Mouse (Mus musculus) midbrain, embryonic 10.5 days (tissue): ENCODE data around the gene Gm20388. TPM values are rescaled to one million over a fixed set of nuclear protein-coding genes. Genes with fewer than 3 reads are reported as not detected.
A peak's percentile ranks its signal among the peaks of the same experiment; 100 is the strongest.

Source experiments
- DNase-seq: peaks from one replicate; pipeline ENCODE4 v3.0.0-alpha.2; 2017; ENCODE audit warnings: low spot score
- H3K27ac ChIP-seq: fragments of 300-500 bp; sonication (generic); replicated peaks from 2 replicates; pipeline ENCODE4 v1.5.1; 2016; ENCODE audit warnings: mild to moderate bottlenecking
- H3K27me3 ChIP-seq: fragments of 300-500 bp; sonication (generic); 2 replicates; pipeline ENCODE4 v1.6.1; 2016; ENCODE audit warnings: low read depth, mild to moderate bottlenecking; ENCODE audit not compliant: poor library complexity, severe bottlenecking
- H3K36me3 ChIP-seq: fragments of 300-500 bp; sonication (generic); 2 replicates; pipeline ENCODE4 v1.6.1; 2016; ENCODE audit warnings: mild to moderate bottlenecking, moderate library complexity
- H3K4me1 ChIP-seq: fragments of 300-500 bp; sonication (generic); 2 replicates; pipeline ENCODE4 v1.6.1; 2016
- H3K4me3 ChIP-seq: fragments of 300-500 bp; sonication (generic); 2 replicates; pipeline ENCODE4 v1.5.1; 2016; ENCODE audit warnings: mild to moderate bottlenecking, moderate library complexity
- H3K9me3 ChIP-seq: fragments of 300-500 bp; sonication (generic); replicated peaks from 2 replicates; pipeline ENCODE4 v1.6.1; 2016; ENCODE audit warnings: mild to moderate bottlenecking
- WGBS: fragments of 180-500 bp; shearing (Covaris S2); methylation state at CpG from one replicate; pipeline ENCODE4 v1.1.7; 2016; 5-methylcytosine and 5-hydroxymethylcytosine counted together
- polyA plus RNA-seq: library from polyadenylated mRNA; unstranded; fragments of >200 nt; fragmentation: Nextera tagmentation; extraction: Ambion mirVana; gene quantifications from 2 replicates; pipeline ENCODE4 v1.2.1, GENCODE M21; 2016

Gene Gm20388
- polyA plus RNA-seq, 1 experiment from 2014 or later = 7.1 TPM

- WGBS = 0% methylated on average over 1 of the region's 1 CpGs
- H3K9me3 ChIP-seq = no peaks in the 10 kb centered on the region
- H3K27ac ChIP-seq = no peak overlapping the region
- H3K27me3 ChIP-seq = peaks cover 89% of the 10 kb centered on the region
- H3K4me3 ChIP-seq = no peak overlapping the region
- no peaks in the 10 kb centered on the region for H3K36me3 ChIP-seq
- H3K4me1 ChIP-seq = peaks cover 14% of the 10 kb centered on the region
- peak; percentile 47 for DNase-seq
Observed at GRCm38 (mm10) chr8:121090716-121091115, 1180.1 kb downstream of the Gm20388 start.

GRCm38 (mm10) chr8:121092141-121092540 lies 1181.5 kb downstream of the Gm20388 start:
- DNase-seq = no peak
- Histone ChIP-seq H3K4me1 (peaks cover 14% of the 10 kb centered on the region), H3K4me3 (no peak overlapping the region), H3K9me3 (no peaks in the 10 kb centered on the region), H3K36me3 (peaks cover 6% of the 10 kb centered on the region), H3K27ac (no peak overlapping the region), H3K27me3 (peaks cover 74% of the 10 kb centered on the region)
- 43% methylated on average over 6 of the region's 6 CpGs for WGBS

- Histone ChIP-seq H3K4me1 (peaks cover 14% of the 10 kb centered on the region), H3K4me3 (no peak overlapping the region), H3K27me3 (peaks cover 70% of the 10 kb centered on the region), H3K9me3 (no peaks in the 10 kb centered on the region), H3K36me3 (peaks cover 11% of the 10 kb centered on the region), H3K27ac (no peak overlapping the region)
- DNase-seq = peak; percentile 88
- WGBS = 7% methylated on average over 16 of the region's 16 CpGs
Observed at GRCm38 (mm10) chr8:121092627-121093026, 1182.0 kb downstream of the Gm20388 start.

GRCm38 (mm10) chr8:121093496-121093895 lies 1182.9 kb downstream of the Gm20388 start:
- Histone ChIP-seq H3K27ac (no peak overlapping the region), H3K27me3 (peaks cover 61% of the 10 kb centered on the region), H3K9me3 (no peaks in the 10 kb centered on the region), H3K4me1 (peaks cover 14% of the 10 kb centered on the region), H3K4me3 (no peak overlapping the region), H3K36me3 (peaks cover 20% of the 10 kb centered on the region)
- whole genome bisulfite sequencing = 71% methylated on average over 6 of the region's 6 CpGs
- no peak for DNase-seq

- Histone ChIP-seq H3K27me3 (peaks cover 4% of the 10 kb centered on the region), H3K36me3 (peaks cover 73% of the 10 kb centered on the region), H3K4me3 (no peak overlapping the region), H3K9me3 (no peaks in the 10 kb centered on the region), H3K4me1 (peaks cover 30% of the 10 kb centered on the region), H3K27ac (no peak overlapping the region)
- peak; percentile 85 for DNase-seq
- WGBS = 53% methylated on average over 17 of the region's 17 CpGs
Observed at GRCm38 (mm10) chr8:121104049-121104818, 1193.6 kb downstream of the Gm20388 start.

GRCm38 (mm10) chr8:121107668-121108656 lies 1197.3 kb downstream of the Gm20388 start, which contains the start of gene Mthfsd:
Gene Mthfsd, minus strand, starts transcription at chr8:121108392.
- H3K27me3 ChIP-seq = peaks cover 41% of the 10 kb centered on the region
- peaks cover 36% of the 10 kb centered on the region for H3K36me3 ChIP-seq
- 2% methylated on average over 75 of the region's 75 CpGs for WGBS
- H3K9me3 ChIP-seq = no peaks in the 10 kb centered on the region
- peaks cover 30% of the 10 kb centered on the region for H3K4me1 ChIP-seq
- peak within 1 kb of the TSS; percentile 93 for H3K27ac ChIP-seq
- DNase-seq = peak; percentile 98
- H3K4me3 ChIP-seq = peak within 1 kb of the TSS; percentile 97

- H3K27ac ChIP-seq = peak overlapping the region; percentile 93
- 19% methylated on average over 5 of the region's 5 CpGs for WGBS
Observed at GRCm38 (mm10) chr8:121108657-121109056, 1198.0 kb downstream of the Gm20388 start.

GRCm38 (mm10) chr8:121111145-121111907 lies 1200.7 kb downstream of the Gm20388 start:
- DNase-seq = no peak
- Histone ChIP-seq H3K27ac (no peak overlapping the region), H3K36me3 (peaks cover 4% of the 10 kb centered on the region), H3K9me3 (no peaks in the 10 kb centered on the region), H3K27me3 (peaks cover 74% of the 10 kb centered on the region), H3K4me1 (peaks cover 38% of the 10 kb centered on the region), H3K4me3 (no peak overlapping the region)
- WGBS = 50% methylated on average over 7 of the region's 7 CpGs

More at GRCm38 (mm10) chr8:121108657-121109056, 1198.0 kb downstream of the Gm20388 start:
- peak overlapping the region; percentile 97 for H3K4me3 ChIP-seq
- H3K27me3 ChIP-seq = peaks cover 48% of the 10 kb centered on the region
- no peaks in the 10 kb centered on the region for H3K9me3 ChIP-seq
- DNase-seq = no peak
- peaks cover 34% of the 10 kb centered on the region for H3K4me1 ChIP-seq
- peaks cover 29% of the 10 kb centered on the region for H3K36me3 ChIP-seq

GRCm38 (mm10) chr8:121113261-121113660 lies 1202.6 kb downstream of the Gm20388 start:
- peak; percentile 93 for DNase-seq
- Histone ChIP-seq H3K4me1 (peaks cover 35% of the 10 kb centered on the region), H3K36me3 (no peaks in the 10 kb centered on the region), H3K27me3 (peaks cover 94% of the 10 kb centered on the region), H3K27ac (no peak overlapping the region), H3K9me3 (no peaks in the 10 kb centered on the region), H3K4me3 (no peak overlapping the region)
- WGBS = 1% methylated on average over 21 of the region's 21 CpGs

- Histone ChIP-seq H3K9me3 (no peaks in the 10 kb centered on the region), H3K27ac (no peak overlapping the region), H3K27me3 (peaks cover 99% of the 10 kb centered on the region), H3K36me3 (no peaks in the 10 kb centered on the region), H3K4me3 (no peak overlapping the region), H3K4me1 (peaks cover 27% of the 10 kb centered on the region)
- under 1% methylated on average over 25 of the region's 25 CpGs for WGBS
- peak; percentile 37 for DNase-seq
Observed at GRCm38 (mm10) chr8:121115136-121115535, 1204.5 kb downstream of the Gm20388 start.

- peaks cover 27% of the 10 kb centered on the region for H3K4me1 ChIP-seq
- peak; percentile 83 for DNase-seq
- peak within 1 kb of the TSS; percentile 59 for H3K4me3 ChIP-seq
- no peaks in the 10 kb centered on the region for H3K36me3 ChIP-seq
- H3K27me3 ChIP-seq = peaks cover 100% of the 10 kb centered on the region
- 0% methylated on average over 25 of the region's 25 CpGs for WGBS
- H3K27ac ChIP-seq = no peak within 1 kb of the TSS; the same call in 1 of the 2 replicates
- no peaks in the 10 kb centered on the region for H3K9me3 ChIP-seq
Observed at GRCm38 (mm10) chr8:121115948-121116347, 1205.3 kb downstream of the Gm20388 start, which contains the start of gene Foxc2. Gene Foxc2, plus strand, starts transcription at chr8:121116171.
